Mouse (Mus musculus) frontal cortex, adult (tissue): ENCODE results near the gene Ccnt2.

Source experiments
- ATAC-seq: cut with Nextera tagmentation; 2 replicates; pipeline ENCODE4 v1.9.2; 2017; ENCODE audit warnings: mild to moderate bottlenecking, moderate library complexity, mixed read lengths; ENCODE audit not compliant: low TSS enrichment

Gene Ccnt2

DNA sequence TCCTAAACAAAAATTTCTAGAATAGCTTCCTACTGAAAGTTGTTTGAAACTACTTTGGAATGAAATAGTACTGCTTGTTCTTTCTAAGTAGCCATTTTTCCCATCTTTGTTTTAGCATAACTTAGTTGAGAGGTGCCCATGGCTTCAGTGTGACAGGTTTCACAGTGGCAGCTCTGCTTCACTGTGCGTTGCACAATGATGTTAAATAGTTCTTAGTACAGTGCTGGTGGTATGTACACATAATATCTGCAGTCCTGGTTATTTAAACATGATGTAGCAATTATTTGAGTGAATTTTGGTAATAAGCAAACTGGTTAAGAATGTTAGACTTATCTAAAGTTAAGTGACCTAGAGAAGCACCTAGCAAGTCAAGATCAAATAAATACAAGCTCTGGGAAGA, 19.5 kb downstream of the Ccnt2 start:
- no peak for ATAC-seq

GRCm38 (mm10) chr1:127795087-127795769, 21.3 kb downstream of the Ccnt2 start:
- ATAC-seq: peak; percentile 86

- ATAC-seq: no peak
Observed at GRCm38 (mm10) chr1:127796341-127796740, 22.4 kb downstream of the Ccnt2 start.

- no peak for ATAC-seq
Observed at GRCm38 (mm10) chr1:127796752-127797151, 22.8 kb downstream of the Ccnt2 start.

DNA sequence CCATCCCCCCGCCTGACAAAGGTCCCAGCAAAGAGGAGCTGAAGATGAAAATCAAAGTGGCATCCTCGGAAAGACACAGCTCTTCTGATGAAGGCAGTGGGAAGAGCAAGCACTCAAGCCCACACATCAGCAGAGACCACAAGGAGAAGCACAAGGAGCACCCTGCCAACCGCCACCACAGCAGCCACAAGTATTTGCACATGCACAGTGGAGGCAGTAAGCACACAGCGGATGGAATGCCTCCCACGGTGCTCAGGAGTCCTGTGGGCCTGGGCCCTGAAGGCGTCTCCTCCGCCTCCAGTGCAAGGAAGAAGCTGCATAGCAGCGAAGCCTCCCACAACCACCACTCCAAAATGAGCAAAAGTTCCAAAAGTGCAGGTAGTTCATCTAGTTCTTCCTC, 29.0 kb downstream of the Ccnt2 start:
- ATAC-seq: peak; percentile 72

DNA sequence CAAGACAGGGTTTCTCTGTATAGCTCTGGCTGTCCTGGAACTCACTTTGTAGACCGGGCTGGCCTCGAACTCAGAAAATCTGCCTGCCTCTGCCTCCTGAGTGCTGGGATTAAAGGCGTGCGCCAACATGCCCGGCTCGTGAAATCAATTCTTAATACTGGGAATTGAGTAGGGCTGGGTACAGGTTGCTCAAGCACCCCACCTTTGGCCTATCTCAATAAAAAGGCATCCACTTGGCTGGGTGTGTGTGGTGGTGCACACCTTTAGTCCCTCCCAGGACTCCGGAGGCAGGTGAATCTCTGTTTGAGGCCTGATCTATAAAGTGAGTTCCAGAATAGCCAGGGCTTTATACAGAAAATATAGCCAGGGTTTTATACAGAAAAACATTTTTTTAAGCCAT, 34.7 kb downstream of the Ccnt2 start:
- no peak for ATAC-seq

- peak; percentile 78 for ATAC-seq
Observed at GRCm38 (mm10) chr1:127812929-127813328, 39.0 kb downstream of the Ccnt2 start.

GRCm38 (mm10) chr1:127816381-127816780, 42.4 kb downstream of the Ccnt2 start:
- ATAC-seq: no peak

GRCm38 (mm10) chr1:127827325-127827724, 53.4 kb downstream of the Ccnt2 start:
- ATAC-seq: peak; percentile 76

DNA sequence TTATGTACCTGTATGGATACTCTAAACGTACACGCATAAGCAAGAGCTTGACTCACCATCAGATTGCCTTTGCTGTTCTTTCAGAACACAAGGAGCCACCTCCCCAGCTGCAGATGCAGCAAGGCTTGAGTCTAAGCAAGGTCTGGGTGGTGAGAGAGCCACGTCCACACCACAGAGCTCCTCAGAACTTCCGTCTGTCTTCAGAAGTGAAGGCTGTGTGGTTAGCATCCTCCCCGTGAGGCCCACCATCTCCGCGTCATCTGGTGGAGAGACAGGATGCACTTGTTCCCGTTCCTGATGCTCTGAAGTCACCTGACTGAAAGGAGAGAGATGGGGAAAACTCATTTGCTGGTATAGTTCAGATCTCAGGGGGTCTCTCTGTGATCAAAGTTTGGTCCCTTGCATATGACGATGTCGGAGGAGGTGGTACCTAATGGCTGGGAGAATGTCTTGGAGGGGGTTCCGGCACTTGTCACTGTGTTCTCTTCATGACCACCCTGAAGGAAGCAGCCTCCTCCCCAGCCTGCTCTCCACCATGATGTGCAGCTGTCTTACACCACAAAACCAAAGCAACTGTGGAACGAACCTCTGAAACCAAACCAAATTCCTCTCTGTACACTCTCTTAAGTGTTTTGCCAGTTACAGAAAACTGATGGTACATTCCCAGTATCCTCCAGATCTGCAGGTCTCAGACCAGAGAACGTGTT, 56.4 kb downstream of the Ccnt2 start:
- ATAC-seq: no peak

DNA sequence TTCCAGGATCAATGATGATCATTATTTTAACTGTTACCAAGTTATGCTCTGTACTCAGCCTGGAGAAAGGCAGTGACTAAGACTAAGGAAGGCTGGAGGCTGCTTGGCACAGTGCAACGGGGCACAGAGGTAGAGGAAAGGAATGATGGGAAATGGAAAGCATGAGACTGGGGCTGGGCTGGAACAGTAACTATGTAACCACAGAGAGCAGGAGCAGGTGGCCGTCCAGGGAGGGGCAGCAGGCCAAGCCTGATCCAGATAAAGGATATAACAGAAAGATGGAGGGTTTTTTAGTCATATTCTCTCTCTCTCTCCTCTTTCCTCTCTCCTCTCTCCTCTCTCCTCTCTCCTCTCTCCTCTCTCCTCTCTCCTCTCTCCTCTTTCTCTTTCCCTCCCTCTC, 59.8 kb downstream of the Ccnt2 start:
- no peak for ATAC-seq

DNA sequence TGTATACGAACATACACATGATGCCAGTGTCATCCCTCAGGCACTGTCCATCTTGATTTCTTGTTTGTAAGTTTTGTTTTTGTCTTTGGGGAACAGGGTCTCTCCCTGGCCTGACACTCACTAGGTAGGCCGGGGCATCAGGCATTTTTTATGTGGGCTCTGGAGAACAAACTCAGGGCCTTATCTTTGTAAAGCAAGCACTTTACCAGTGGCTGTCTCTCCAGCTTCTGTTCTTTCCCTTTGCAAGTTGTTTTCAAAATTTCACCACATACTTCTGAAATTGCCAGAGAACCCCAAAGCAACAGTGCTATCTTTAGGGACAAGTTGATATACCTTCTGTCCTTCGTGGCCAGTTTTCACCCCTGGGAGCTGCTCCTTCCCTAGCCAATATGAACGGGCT, 60.2 kb downstream of the Ccnt2 start:
- no peak for ATAC-seq

DNA sequence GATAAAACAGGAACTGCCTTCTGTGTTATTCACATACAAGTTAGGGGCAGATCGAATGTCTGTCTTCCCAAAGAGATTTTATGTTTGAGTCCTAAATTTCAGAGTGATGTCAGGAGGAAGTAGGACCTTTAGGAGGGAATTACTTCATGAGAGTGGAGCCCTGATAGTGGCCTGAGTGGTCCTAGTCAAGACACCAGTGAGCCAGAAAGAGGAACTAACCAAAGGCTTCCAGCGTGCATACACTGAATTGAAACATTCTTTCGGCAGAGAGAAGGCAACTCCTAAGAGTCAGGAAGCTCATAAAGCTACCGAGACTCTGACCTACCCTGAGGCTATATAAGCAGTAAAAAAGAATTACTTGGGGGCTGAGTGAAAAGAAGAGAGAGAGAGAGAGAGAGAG, 62.7 kb downstream of the Ccnt2 start:
- no peak for ATAC-seq

DNA sequence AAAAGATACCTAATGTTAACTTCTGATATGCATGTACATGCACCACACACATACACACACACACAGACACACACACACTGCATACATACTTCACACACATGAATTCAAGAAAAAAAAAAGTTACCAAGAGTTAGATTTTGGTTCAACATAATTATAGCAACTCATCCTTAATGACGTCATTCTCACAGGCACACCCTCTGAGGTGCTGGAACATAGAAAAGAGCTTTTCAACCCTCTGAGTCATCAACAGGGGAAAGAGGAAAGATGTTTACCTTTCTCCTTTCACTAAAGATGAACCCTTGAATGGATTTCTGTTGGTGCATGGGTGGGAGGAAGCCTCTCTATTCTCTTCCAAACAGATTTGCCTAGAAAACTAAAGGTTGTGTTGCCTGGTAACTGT, 64.6 kb downstream of the Ccnt2 start:
- peak; percentile 77 for ATAC-seq

- ATAC-seq: no peak
Observed at GRCm38 (mm10) chr1:127845472-127845871, 71.5 kb downstream of the Ccnt2 start.

DNA sequence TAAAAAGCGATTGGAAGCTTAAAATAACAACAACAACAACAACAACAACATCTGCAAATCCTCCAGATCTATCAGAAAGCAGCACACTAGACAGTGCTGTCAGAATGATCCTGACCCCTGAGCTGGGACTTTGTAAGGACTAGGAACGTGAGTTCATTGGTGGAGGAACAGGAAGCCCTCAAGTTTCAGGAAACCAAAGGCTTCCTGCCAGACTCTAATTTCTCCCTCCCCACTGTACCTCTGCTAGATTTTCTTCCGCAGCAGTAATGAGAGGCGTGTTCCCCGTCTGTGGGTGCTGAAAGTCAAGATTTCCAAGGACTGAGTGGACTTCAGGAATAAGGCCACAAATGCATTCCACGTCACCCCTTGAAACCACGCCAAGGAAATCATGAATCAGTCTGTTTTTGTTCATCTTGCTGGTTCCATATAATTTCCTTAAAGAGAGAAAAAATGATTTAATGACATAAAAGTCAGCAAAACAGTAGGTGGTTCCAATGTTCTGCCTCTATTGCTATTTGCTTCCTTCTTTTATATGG, 76.2 kb downstream of the Ccnt2 start:
- ATAC-seq: no peak

GRCm38 (mm10) chr1:127854486-127855222, 80.7 kb downstream of the Ccnt2 start, which contains the start of gene Map3k19:
Map3k19 (minus strand) TSS chr1:127855031.
- peak; percentile 87 for ATAC-seq
